Mouse (Mus musculus) forebrain, postnatal 0 days (tissue): ENCODE data around the gene C5ar1. TPM values are rescaled to one million over a fixed set of nuclear protein-coding genes. Genes with fewer than 3 reads are reported as not detected.

Experiments used
- ATAC-seq: fragments of 200-750 bp; cut with Nextera tagmentation; 2 replicates; pipeline ENCODE4 v1.8.0; 2017; ENCODE audit warnings: mild to moderate bottlenecking, moderate library complexity
- DNase-seq: peaks from one replicate; pipeline ENCODE4 v3.0.0-alpha.2; 2015
- H3K27ac ChIP-seq: fragments of 300-500 bp; sonication (generic); 2 replicates; pipeline ENCODE4 v1.5.1; 2014; ENCODE audit warnings: low read depth, mild to moderate bottlenecking, antibody characterized with exemption, low read length, moderate library complexity, mixed read lengths
- H3K27me3 ChIP-seq: fragments of 300-500 bp; sonication (generic); 2 replicates; pipeline ENCODE4 v1.6.1; 2014; ENCODE audit warnings: mild to moderate bottlenecking, low read length, mixed read lengths; ENCODE audit not compliant: insufficient read depth
- H3K36me3 ChIP-seq: fragments of 300-500 bp; sonication (generic); 2 replicates; pipeline ENCODE4 v1.6.1; 2014; ENCODE audit warnings: mild to moderate bottlenecking, moderate library complexity; ENCODE audit not compliant: insufficient read depth
- H3K4me1 ChIP-seq: fragments of 300-500 bp; sonication (generic); 2 replicates; pipeline ENCODE4 v1.6.1; 2014; ENCODE audit warnings: antibody characterized with exemption; ENCODE audit not compliant: insufficient read depth
- H3K4me2 ChIP-seq: fragments of 300-500 bp; sonication (generic); 2 replicates; pipeline ENCODE4 v1.6.1; 2014; ENCODE audit warnings: low read depth, mild to moderate bottlenecking, moderate library complexity
- H3K4me3 ChIP-seq: fragments of 300-500 bp; sonication (generic); 2 replicates; pipeline ENCODE4 v1.5.1; 2014; ENCODE audit warnings: low read depth, low read length, mixed read lengths
- H3K9ac ChIP-seq: fragments of 300-500 bp; sonication (generic); 2 replicates; pipeline ENCODE4 v1.6.1; 2014; ENCODE audit warnings: mild to moderate bottlenecking
- H3K9me3 ChIP-seq: fragments of 300-500 bp; sonication (generic); 2 replicates; pipeline ENCODE4 v1.6.1; 2016; ENCODE audit warnings: low read length
- CTCF ChIP-seq: sonication (generic); IDR thresholded peaks from 2 replicates; pipeline ENCODE4 v1.5.1; 2016; ENCODE audit warnings: antibody characterized with exemption, control low read depth, low read depth
- WGBS: fragments of 180-500 bp; shearing (Covaris S2); extraction: QIAGEN DNeasy Blood & Tissue Kit; methylation state at CpG from one replicate; pipeline ENCODE4 v1.1.7; 2014; 5-methylcytosine and 5-hydroxymethylcytosine counted together
- polyA plus RNA-seq: library from polyadenylated mRNA; unstranded; fragments of >200 nt; fragmentation: Nextera tagmentation; extraction: Ambion mirVana; gene quantifications from 2 replicates; pipeline ENCODE4 v1.2.1, GENCODE M21; 2015
- total RNA-seq: library from RNA; depleted of rRNA; stranded (reverse); fragments of >200 nt; gene quantifications from 2 replicates; pipeline ENCODE4 v1.2.3, GENCODE M21; 2014

The C5ar1 gene
- total and polyA plus RNA-seq, 2 experiments from 2014 or later, result 0.52 to 1.7 TPM

DNA sequence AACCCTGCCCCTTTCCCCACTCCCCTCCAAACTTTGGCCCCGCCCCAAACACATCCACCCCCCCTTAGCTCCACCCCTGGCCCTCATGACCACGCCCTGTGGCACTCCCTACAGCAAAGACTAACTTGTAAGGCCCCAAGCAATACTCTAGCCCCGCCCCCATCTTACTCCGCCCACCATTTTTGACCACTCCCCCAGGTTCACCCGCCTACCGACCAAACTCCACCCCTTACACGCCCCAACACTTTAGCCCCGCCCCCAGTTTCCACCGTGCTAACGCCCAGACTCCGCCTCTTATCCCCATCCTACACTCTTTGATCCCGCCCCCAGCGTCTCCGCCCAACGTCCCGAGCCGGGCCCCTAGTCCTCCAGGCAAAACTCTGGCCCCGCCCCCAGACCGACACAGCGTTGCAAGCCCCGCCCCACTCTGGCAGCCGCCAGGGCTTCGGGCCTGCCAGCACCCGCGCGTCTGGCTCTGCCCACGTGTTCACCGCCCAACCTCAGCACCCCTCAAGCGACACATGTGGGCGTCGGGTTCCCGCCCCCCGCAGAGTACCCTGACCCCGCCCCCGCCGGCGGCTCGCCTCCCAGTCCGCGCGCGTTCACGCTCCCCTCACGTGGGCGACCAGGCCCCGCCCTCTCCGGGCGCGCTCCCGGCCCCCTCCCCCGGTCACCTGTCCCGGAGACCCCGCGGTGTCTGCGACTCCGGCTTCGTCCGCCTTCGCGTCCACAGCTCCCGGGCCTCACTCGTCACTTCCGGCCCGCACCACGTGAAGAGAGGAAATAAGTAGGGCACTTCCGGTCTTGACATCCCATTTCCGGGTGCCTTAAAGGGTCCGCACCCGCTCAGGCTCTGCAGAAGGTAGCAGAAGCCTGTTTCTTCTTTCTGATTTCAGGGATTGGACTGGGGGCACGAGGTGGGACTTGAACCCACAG lies 27.0 kb upstream of the C5ar1 start, which contains the start of gene Ccdc9:
Gene Ccdc9 (minus strand): TSS at position 770 of the 936 bp plus-strand sequence.
- Histone ChIP-seq H3K4me1 (peaks cover 3% of the 10 kb centered on the region), H3K9ac (peak within 1 kb of the TSS; percentile 62), H3K36me3 (peaks cover 21% of the 10 kb centered on the region), H3K9me3 (no peaks in the 10 kb centered on the region), H3K27me3 (no peaks in the 10 kb centered on the region), H3K4me3 (peak within 1 kb of the TSS; percentile 59), H3K4me2 (peak within 1 kb of the TSS; percentile 51), H3K27ac (peak within 1 kb of the TSS; percentile 90)
- ATAC-seq, result peak; percentile 95
- peak; percentile 98 for DNase-seq
- no peak for TF ChIP-seq CTCF
- WGBS, result under 1% methylated on average over 69 of the region's 70 CpGs

DNA sequence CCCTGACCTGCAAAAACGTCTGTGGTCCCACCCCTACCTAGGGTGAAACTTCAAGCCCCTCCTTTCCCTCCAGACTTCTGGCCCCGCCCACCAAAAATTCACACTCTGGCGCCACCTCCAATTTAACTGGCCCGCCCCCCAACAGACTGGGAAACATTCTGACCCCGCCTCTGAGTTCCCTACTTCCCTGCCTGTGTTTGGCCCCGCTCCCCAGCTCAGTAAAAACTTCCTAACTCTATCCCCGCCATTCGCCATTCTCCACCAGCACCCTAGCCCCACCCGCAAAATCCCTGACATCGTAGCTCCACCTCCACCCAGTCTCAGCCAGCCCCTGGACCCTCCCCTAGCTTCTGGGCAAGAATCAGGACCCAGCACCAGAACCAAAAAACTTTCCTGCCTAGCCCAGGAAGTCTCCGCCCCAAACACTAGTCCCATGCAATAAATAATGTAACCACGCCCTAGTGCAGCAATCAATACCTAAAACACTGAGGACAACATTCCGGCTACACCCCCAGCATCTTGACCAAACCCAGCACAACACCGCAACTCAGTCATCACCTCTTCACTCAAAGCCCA lies 26.2 kb upstream of the C5ar1 start:
- H3K9ac ChIP-seq, result no peak overlapping the region
- ATAC-seq, result peak; percentile 5; the same call in 1 of the 2 replicates
- 0 out of 2 replicates have a peak overlapping the region, but pooled peaks have one; percentile 35 for H3K27ac ChIP-seq
- H3K4me2 ChIP-seq, result peak overlapping the region; percentile 51
- WGBS, result 5% methylated on average over 14 of the region's 14 CpGs
- no peaks in the 10 kb centered on the region for H3K27me3 ChIP-seq
- H3K36me3 ChIP-seq, result peaks cover 29% of the 10 kb centered on the region
- H3K9me3 ChIP-seq, result no peaks in the 10 kb centered on the region
- DNase-seq, result no peak
- H3K4me3 ChIP-seq, result peak overlapping the region; percentile 59
- peaks cover 3% of the 10 kb centered on the region for H3K4me1 ChIP-seq
- no peak for TF ChIP-seq CTCF

DNA sequence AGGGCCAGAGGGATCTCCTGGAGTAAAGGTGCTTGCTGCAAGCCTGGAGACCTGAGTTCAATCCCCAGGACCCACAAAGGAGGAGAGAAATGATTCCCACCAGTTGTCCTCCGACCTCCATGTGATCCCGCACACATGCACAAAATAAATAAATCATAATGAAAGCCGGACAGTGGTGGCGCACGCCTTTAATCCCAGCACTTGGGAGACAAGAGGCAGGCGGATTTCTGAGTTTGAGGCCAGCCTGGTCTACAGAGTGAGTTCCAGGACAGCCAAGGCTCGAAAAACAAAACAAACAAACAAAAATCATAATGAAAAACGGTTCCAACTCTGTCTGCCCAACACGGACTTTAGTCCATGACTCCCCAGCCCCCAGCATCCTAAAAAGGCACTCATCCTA lies 25.6 kb upstream of the C5ar1 start:
- Histone ChIP-seq H3K4me3 (no peak overlapping the region), H3K9me3 (no peaks in the 10 kb centered on the region), H3K27me3 (no peaks in the 10 kb centered on the region), H3K4me2 (peak overlapping the region; percentile 51), H3K9ac (no peak overlapping the region), H3K27ac (no peak overlapping the region), H3K36me3 (peaks cover 35% of the 10 kb centered on the region), H3K4me1 (peaks cover 3% of the 10 kb centered on the region)
- ATAC-seq, result no peak
- no peak for DNase-seq
- no peak for TF ChIP-seq CTCF
- 78% methylated on average over 9 of the region's 9 CpGs for WGBS

DNA sequence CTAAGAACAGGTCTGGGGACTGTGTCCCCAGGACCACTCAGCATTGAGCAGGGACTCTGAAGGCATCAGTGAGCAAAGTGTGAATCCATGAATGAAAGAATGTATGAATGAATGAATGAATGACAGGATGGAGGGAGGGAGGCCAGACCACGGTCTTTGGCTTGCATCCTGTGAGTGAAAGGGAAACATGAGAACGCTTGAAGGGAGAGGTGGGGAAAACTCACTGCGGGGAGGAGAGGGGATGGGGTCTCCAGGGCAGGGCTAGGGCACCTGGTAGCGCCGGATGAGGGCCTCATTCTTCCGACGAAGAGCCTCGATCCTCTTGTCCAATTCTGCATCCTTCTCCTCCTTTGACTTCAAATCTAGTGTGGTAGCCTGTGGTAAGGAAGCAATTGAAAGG lies 24.7 kb upstream of the C5ar1 start:
- DNase-seq, result no peak
- Histone ChIP-seq H3K27ac (no peak overlapping the region), H3K4me3 (no peak overlapping the region), H3K36me3 (peaks cover 37% of the 10 kb centered on the region), H3K9me3 (no peaks in the 10 kb centered on the region), H3K4me2 (no peak overlapping the region), H3K27me3 (no peaks in the 10 kb centered on the region), H3K4me1 (peaks cover 3% of the 10 kb centered on the region), H3K9ac (no peak overlapping the region)
- WGBS, result 94% methylated on average over 8 of the region's 8 CpGs
- TF ChIP-seq CTCF, result no peak
- ATAC-seq, result no peak

DNA sequence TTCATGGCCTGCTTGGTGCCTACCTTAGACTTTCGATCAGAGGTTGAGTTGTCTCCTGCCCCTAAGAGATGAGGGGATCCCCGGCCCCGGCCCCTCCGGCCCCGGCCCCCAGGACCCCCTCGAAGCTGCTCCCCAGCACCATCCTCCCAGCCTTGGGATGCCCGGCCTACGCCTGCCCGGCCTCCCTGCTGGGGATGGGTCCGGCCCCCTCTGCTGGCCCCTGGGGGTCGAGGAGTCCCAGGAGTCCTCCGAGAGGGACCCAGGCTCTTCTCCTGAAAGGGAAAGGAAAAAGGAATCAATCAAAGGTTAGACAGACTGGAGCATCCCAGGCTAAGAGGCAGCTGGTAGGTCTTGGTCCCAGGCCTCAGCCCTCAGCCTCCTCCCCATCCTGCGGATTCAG lies 23.0 kb upstream of the C5ar1 start:
- Histone ChIP-seq H3K9me3 (no peaks in the 10 kb centered on the region), H3K4me1 (peaks cover 3% of the 10 kb centered on the region), H3K27me3 (no peaks in the 10 kb centered on the region), H3K27ac (no peak overlapping the region), H3K9ac (no peak overlapping the region), H3K4me2 (no peak overlapping the region), H3K36me3 (peaks cover 52% of the 10 kb centered on the region), H3K4me3 (no peak overlapping the region)
- ATAC-seq, result no peak
- 93% methylated on average over 13 of the region's 13 CpGs for WGBS
- no peak for TF ChIP-seq CTCF
- no peak for DNase-seq

DNA sequence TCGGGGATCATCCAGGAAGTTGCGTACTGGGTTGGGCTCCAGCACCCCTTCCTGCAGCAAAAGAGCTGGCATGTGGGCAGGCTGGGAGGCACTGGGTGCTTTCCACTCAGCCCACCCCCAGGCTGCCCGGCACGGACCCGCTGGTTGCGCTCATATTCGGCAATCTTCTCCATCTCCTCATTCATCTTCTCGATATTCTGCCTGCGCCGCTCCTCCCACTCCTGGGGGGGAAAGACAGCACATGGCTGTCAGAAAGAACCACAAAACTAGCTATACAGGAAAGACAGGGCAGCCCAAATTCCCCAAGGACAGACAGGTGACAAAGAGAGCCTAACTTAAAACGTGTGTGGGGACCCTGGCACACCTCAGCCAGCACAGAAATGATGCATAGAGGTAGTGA lies 21.4 kb upstream of the C5ar1 start:
- no peak overlapping the region for H3K27ac ChIP-seq
- no peak for ATAC-seq
- DNase-seq, result no peak
- TF ChIP-seq CTCF, result no peak
- WGBS, result 92% methylated on average over 11 of the region's 11 CpGs
- no peak overlapping the region for H3K4me3 ChIP-seq
- H3K4me1 ChIP-seq, result peaks cover 2% of the 10 kb centered on the region
- no peaks in the 10 kb centered on the region for H3K9me3 ChIP-seq
- no peak overlapping the region for H3K9ac ChIP-seq
- peaks cover 66% of the 10 kb centered on the region for H3K36me3 ChIP-seq
- no peaks in the 10 kb centered on the region for H3K27me3 ChIP-seq
- no peak overlapping the region for H3K4me2 ChIP-seq
